Mouse (Mus musculus) limb, embryonic 12.5 days (tissue): Measurements from ENCODE around the gene Mmp9. TPM values are rescaled to one million over a fixed set of nuclear protein-coding genes. Genes with fewer than 3 reads are reported as not detected.

ENCODE experiments used
- ATAC-seq: fragments of 200-750 bp; cut with Nextera tagmentation; 2 replicates; pipeline ENCODE4 v1.8.0; 2017; ENCODE audit warnings: low read depth, moderate TSS enrichment; ENCODE audit not compliant: insufficient number of reproducible peaks, insufficient read depth, low FRiP score, low TSS enrichment
- H3K27ac ChIP-seq: fragments of 300-500 bp; sonication (generic); 2 replicates; pipeline ENCODE4 v1.5.1; 2016; ENCODE audit warnings: mild to moderate bottlenecking, moderate library complexity
- H3K27me3 ChIP-seq: fragments of 300-500 bp; sonication (generic); 2 replicates; pipeline ENCODE4 v1.6.1; 2016; ENCODE audit warnings: mild to moderate bottlenecking, moderate library complexity
- H3K36me3 ChIP-seq: fragments of 300-500 bp; sonication (generic); 2 replicates; pipeline ENCODE4 v1.6.1; 2016; ENCODE audit warnings: mild to moderate bottlenecking, moderate library complexity
- H3K4me1 ChIP-seq: fragments of 300-500 bp; sonication (generic); replicated peaks from 2 replicates; pipeline ENCODE4 v1.6.1; 2016
- H3K4me2 ChIP-seq: fragments of 300-500 bp; sonication (generic); 2 replicates; pipeline ENCODE4 v1.6.1; 2016; ENCODE audit warnings: mild to moderate bottlenecking, moderate library complexity
- H3K4me3 ChIP-seq: fragments of 300-500 bp; sonication (generic); replicated peaks from 2 replicates; pipeline ENCODE4 v1.5.1; 2016; ENCODE audit warnings: mild to moderate bottlenecking
- H3K9ac ChIP-seq: fragments of 300-500 bp; sonication (generic); replicated peaks from 2 replicates; pipeline ENCODE4 v1.6.1; 2016; ENCODE audit warnings: mild to moderate bottlenecking, moderate library complexity
- H3K9me3 ChIP-seq: fragments of 300-500 bp; sonication (generic); 2 replicates; pipeline ENCODE4 v1.6.1; 2016; ENCODE audit warnings: mild to moderate bottlenecking, moderate library complexity
- WGBS: fragments of 180-500 bp; shearing (Covaris S2); methylation state at CpG from one replicate; pipeline ENCODE4 v1.1.7; 2016; 5-methylcytosine and 5-hydroxymethylcytosine counted together
- polyA plus RNA-seq: library from polyadenylated mRNA; unstranded; fragments of >200 nt; fragmentation: Nextera tagmentation; extraction: Ambion mirVana; gene quantifications from 2 replicates; pipeline ENCODE4 v1.2.1, GENCODE M21; 2016

The Mmp9 gene
- polyA plus RNA-seq, 1 experiment from 2014 or later = 1.9 TPM

DNA sequence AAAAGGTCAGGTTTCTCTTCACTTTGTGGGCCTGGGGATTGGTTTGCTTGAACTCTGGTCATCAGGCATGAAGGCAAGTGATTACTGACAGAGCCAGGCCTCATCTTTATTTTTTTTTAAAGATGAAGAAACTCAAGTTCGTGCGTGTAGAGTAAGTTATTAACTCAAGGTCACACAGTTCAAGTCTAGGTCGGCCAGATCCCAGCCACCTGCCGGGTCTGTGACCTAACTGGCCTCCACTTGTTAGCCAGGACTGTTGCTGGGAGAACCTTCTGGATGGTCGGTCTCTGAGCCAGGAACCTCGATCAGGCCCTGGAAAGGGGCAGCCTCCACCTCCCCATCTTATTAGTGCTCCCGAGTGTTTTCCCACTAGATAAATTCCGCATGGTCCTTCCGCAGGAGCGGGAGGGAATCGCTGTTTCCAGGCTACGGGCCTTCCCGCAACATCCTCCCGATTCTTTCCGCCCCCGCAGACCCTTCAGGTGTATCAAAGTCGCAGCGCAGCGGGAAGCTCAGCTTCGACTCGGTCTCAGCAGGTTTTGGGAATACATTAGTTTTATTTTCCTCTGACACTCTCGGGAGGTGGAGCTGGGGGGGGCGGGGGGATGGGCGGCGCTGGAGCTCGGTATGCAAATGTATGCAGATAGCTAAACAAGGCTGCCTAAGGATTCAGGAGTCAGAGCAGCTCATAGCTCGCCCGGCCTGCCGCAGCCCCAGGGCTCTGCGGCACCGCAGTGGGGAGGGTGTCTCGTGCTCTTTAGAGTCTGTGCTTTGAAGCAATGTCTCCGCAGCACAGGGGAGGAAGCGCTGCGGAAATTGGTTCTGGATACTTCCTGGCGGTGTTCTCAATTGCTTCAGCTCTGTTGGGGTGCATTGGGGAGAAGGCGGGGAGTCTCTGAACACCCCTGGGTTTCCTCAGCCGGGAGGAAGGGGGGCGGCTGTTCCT is 2.2 kb upstream of the Mmp9 start:
- H3K36me3 ChIP-seq = no peaks in the 10 kb centered on the region
- 3% methylated on average over 39 of the region's 39 CpGs for WGBS
- no peak overlapping the region for H3K27ac ChIP-seq
- H3K9me3 ChIP-seq = no peaks in the 10 kb centered on the region
- H3K27me3 ChIP-seq = peaks cover 58% of the 10 kb centered on the region
- peaks cover 42% of the 10 kb centered on the region for H3K4me1 ChIP-seq
- H3K4me3 ChIP-seq = peak overlapping the region; percentile 35
- no peak for ATAC-seq
- peak overlapping the region; percentile 66 for H3K4me2 ChIP-seq
- H3K9ac ChIP-seq = peak overlapping the region; percentile 34; the same call in 1 of the 2 replicates

GRCm38 (mm10) chr2:164939106-164939505 is 1.5 kb upstream of the Mmp9 start:
- peaks cover 42% of the 10 kb centered on the region for H3K4me1 ChIP-seq
- H3K9me3 ChIP-seq = no peaks in the 10 kb centered on the region
- no peak for ATAC-seq
- H3K27me3 ChIP-seq = peaks cover 58% of the 10 kb centered on the region
- peak overlapping the region; percentile 35 for H3K4me3 ChIP-seq
- H3K4me2 ChIP-seq = peak overlapping the region; percentile 66
- peak overlapping the region; percentile 34; the same call in 1 of the 2 replicates for H3K9ac ChIP-seq
- 2% methylated on average over 11 of the region's 11 CpGs for WGBS
- no peak overlapping the region for H3K27ac ChIP-seq
- no peaks in the 10 kb centered on the region for H3K36me3 ChIP-seq

- H3K4me3 ChIP-seq = no peak overlapping the region
- peaks cover 48% of the 10 kb centered on the region for H3K27me3 ChIP-seq
- WGBS = 19% methylated on average over 5 of the region's 5 CpGs
- no peak overlapping the region for H3K4me2 ChIP-seq
- H3K9ac ChIP-seq = no peak overlapping the region
- no peak for ATAC-seq
- H3K27ac ChIP-seq = no peak overlapping the region
- no peaks in the 10 kb centered on the region for H3K36me3 ChIP-seq
- peaks cover 48% of the 10 kb centered on the region for H3K4me1 ChIP-seq
- no peaks in the 10 kb centered on the region for H3K9me3 ChIP-seq
Measured at GRCm38 (mm10) chr2:164942692-164943290, 2.2 kb downstream of the Mmp9 start.

- peaks cover 32% of the 10 kb centered on the region for H3K4me1 ChIP-seq
- H3K9me3 ChIP-seq = peaks cover 4% of the 10 kb centered on the region; the same call in 1 of the 2 replicates
- no peak overlapping the region for H3K4me2 ChIP-seq
- ATAC-seq = no peak
- H3K9ac ChIP-seq = no peak overlapping the region
- no peak overlapping the region for H3K4me3 ChIP-seq
- H3K27ac ChIP-seq = no peak overlapping the region
- WGBS = 39% methylated on average over 4 of the region's 4 CpGs
- peaks cover 70% of the 10 kb centered on the region for H3K27me3 ChIP-seq
- no peaks in the 10 kb centered on the region for H3K36me3 ChIP-seq
Measured at GRCm38 (mm10) chr2:164947506-164947905, 6.9 kb downstream of the Mmp9 start.

GRCm38 (mm10) chr2:164947930-164948329 is 7.3 kb downstream of the Mmp9 start:
- Histone ChIP-seq H3K9me3 (peaks cover 4% of the 10 kb centered on the region; the same call in 1 of the 2 replicates), H3K27ac (no peak overlapping the region), H3K9ac (0 out of 2 replicates have a peak overlapping the region, but pooled peaks have one; percentile 34), H3K4me1 (peaks cover 28% of the 10 kb centered on the region), H3K27me3 (peaks cover 74% of the 10 kb centered on the region), H3K36me3 (no peaks in the 10 kb centered on the region), H3K4me2 (peak overlapping the region; percentile 47), H3K4me3 (peak overlapping the region; percentile 19; the same call in 1 of the 2 replicates)
- WGBS = 4% methylated on average over 6 of the region's 7 CpGs
- peak; percentile 32; the same call in 1 of the 2 replicates for ATAC-seq

DNA sequence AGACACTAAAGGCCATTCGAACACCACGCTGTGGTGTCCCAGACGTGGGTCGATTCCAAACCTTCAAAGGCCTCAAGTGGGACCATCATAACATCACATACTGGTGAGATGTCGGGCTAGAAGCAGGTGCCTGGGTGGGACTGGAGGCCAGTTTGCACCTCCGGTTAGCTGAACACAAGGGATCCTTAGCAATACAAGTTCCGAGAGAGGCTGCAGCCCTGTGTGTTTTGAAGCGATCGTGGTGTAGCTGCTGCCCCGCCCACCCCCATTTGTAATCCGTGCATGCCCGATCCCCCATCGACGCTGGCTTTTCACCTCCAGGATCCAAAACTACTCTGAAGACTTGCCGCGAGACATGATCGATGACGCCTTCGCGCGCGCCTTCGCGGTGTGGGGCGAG is 8.4 kb downstream of the Mmp9 start:
- H3K4me3 ChIP-seq = peak overlapping the region; percentile 26
- H3K27ac ChIP-seq = no peak overlapping the region
- peaks cover 85% of the 10 kb centered on the region for H3K27me3 ChIP-seq
- peaks cover 27% of the 10 kb centered on the region for H3K4me1 ChIP-seq
- WGBS = 9% methylated on average over 25 of the region's 25 CpGs
- no peaks in the 10 kb centered on the region for H3K36me3 ChIP-seq
- no peak overlapping the region for H3K9ac ChIP-seq
- ATAC-seq = no peak
- peak overlapping the region; percentile 47 for H3K4me2 ChIP-seq
- H3K9me3 ChIP-seq = peaks cover 4% of the 10 kb centered on the region; the same call in 1 of the 2 replicates

- H3K9ac ChIP-seq = no peak overlapping the region
- WGBS = 23% methylated on average over 13 of the region's 13 CpGs
Measured at GRCm38 (mm10) chr2:164950501-164950900, 9.9 kb downstream of the Mmp9 start.

GRCm38 (mm10) chr2:164951745-164952144 is 11.2 kb downstream of the Mmp9 start:
- peaks cover 27% of the 10 kb centered on the region for H3K4me1 ChIP-seq
- no peak overlapping the region for H3K4me3 ChIP-seq
- peaks cover 93% of the 10 kb centered on the region for H3K27me3 ChIP-seq
- WGBS = 79% methylated on average over 4 of the region's 4 CpGs
- no peak for ATAC-seq
- no peak overlapping the region for H3K4me2 ChIP-seq
- no peak overlapping the region for H3K9ac ChIP-seq
- H3K36me3 ChIP-seq = no peaks in the 10 kb centered on the region
- peaks cover 4% of the 10 kb centered on the region; the same call in 1 of the 2 replicates for H3K9me3 ChIP-seq
- no peak overlapping the region for H3K27ac ChIP-seq

More at GRCm38 (mm10) chr2:164950501-164950900, 9.9 kb downstream of the Mmp9 start:
- Histone ChIP-seq H3K36me3 (no peaks in the 10 kb centered on the region), H3K4me2 (no peak overlapping the region), H3K4me1 (peaks cover 27% of the 10 kb centered on the region), H3K9me3 (peaks cover 4% of the 10 kb centered on the region; the same call in 1 of the 2 replicates), H3K4me3 (no peak overlapping the region), H3K27ac (no peak overlapping the region), H3K27me3 (peaks cover 93% of the 10 kb centered on the region)
- no peak for ATAC-seq

- no peak overlapping the region for H3K4me3 ChIP-seq
- H3K36me3 ChIP-seq = no peaks in the 10 kb centered on the region
- no peak overlapping the region for H3K4me2 ChIP-seq
- no peak overlapping the region for H3K9ac ChIP-seq
- 44% methylated on average over 13 of the region's 13 CpGs for WGBS
- ATAC-seq = no peak
- H3K27ac ChIP-seq = no peak overlapping the region
- peaks cover 4% of the 10 kb centered on the region; the same call in 1 of the 2 replicates for H3K9me3 ChIP-seq
- peaks cover 21% of the 10 kb centered on the region for H3K4me1 ChIP-seq
- peaks cover 91% of the 10 kb centered on the region for H3K27me3 ChIP-seq
Measured at GRCm38 (mm10) chr2:164952448-164952847, 11.9 kb downstream of the Mmp9 start.

GRCm38 (mm10) chr2:164953224-164953623 is 12.6 kb downstream of the Mmp9 start:
- Histone ChIP-seq H3K27me3 (peaks cover 83% of the 10 kb centered on the region), H3K4me2 (peak overlapping the region; percentile 34), H3K27ac (no peak overlapping the region), H3K36me3 (no peaks in the 10 kb centered on the region), H3K4me1 (peaks cover 13% of the 10 kb centered on the region), H3K9ac (no peak overlapping the region), H3K9me3 (peaks cover 4% of the 10 kb centered on the region; the same call in 1 of the 2 replicates), H3K4me3 (no peak overlapping the region)
- ATAC-seq = peak; percentile 28; the same call in 1 of the 2 replicates
- under 1% methylated on average over 21 of the region's 21 CpGs for WGBS

DNA sequence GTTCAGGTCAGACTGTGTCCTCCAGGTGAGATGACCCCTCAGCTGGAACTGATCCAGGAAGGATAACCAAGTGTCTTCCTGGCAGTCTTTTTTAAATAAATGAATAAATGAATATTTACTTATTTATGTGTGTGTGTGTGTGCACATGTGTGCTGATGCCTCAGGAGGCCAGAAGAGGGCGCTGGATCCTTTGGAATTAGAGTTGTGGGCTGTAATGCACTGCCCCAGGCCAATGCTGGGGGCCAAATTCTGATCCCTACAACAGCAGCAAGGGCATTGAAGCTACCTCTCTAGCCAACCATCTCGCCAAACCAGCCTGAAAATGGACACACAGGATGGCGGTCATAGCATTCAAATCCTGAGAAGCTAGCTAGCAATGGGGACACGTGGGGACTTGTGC is 15.1 kb downstream of the Mmp9 start:
- H3K4me3 ChIP-seq = no peak overlapping the region
- H3K9me3 ChIP-seq = peaks cover 4% of the 10 kb centered on the region; the same call in 1 of the 2 replicates
- H3K36me3 ChIP-seq = no peaks in the 10 kb centered on the region
- H3K4me1 ChIP-seq = no peaks in the 10 kb centered on the region; the same call in 1 of the 2 replicates
- no peak overlapping the region for H3K9ac ChIP-seq
- H3K4me2 ChIP-seq = no peak overlapping the region
- ATAC-seq = no peak
- 72% methylated on average over 4 of the region's 4 CpGs for WGBS
- H3K27me3 ChIP-seq = peaks cover 58% of the 10 kb centered on the region
- H3K27ac ChIP-seq = no peak overlapping the region
